Mouse (Mus musculus) lung, embryonic 15.5 days (tissue): Measurements from ENCODE around the gene Uggt1. TPM values are rescaled to one million over a fixed set of nuclear protein-coding genes. Genes with fewer than 3 reads are reported as not detected.

Experiments
- ATAC-seq: fragments of 200-750 bp; cut with Nextera tagmentation; 2 replicates; pipeline ENCODE4 v1.8.0; 2017; ENCODE audit warnings: moderate number of reproducible peaks, borderline replicate concordance; ENCODE audit not compliant: low FRiP score, low TSS enrichment; ENCODE audit errors: extremely low read depth
- H3K27ac ChIP-seq: fragments of 300-500 bp; sonication (generic); 2 replicates; pipeline ENCODE4 v1.5.1; 2015; ENCODE audit warnings: moderate library complexity, mild to moderate bottlenecking, inconsistent platforms
- H3K27me3 ChIP-seq: fragments of 300-500 bp; sonication (generic); 2 replicates; pipeline ENCODE4 v1.6.1; 2015; ENCODE audit warnings: inconsistent platforms
- H3K36me3 ChIP-seq: fragments of 300-500 bp; sonication (generic); 2 replicates; pipeline ENCODE4 v1.6.1; 2015; ENCODE audit warnings: inconsistent platforms
- H3K4me1 ChIP-seq: fragments of 300-500 bp; sonication (generic); 2 replicates; pipeline ENCODE4 v1.6.1; 2015; ENCODE audit warnings: inconsistent platforms
- H3K4me2 ChIP-seq: fragments of 300-500 bp; sonication (generic); 2 replicates; pipeline ENCODE4 v1.6.1; 2015; ENCODE audit warnings: inconsistent platforms, mild to moderate bottlenecking, moderate library complexity
- H3K4me3 ChIP-seq: fragments of 300-500 bp; sonication (generic); 2 replicates; pipeline ENCODE4 v1.5.1; 2015; ENCODE audit warnings: mild to moderate bottlenecking, inconsistent platforms
- H3K9ac ChIP-seq: fragments of 300-500 bp; sonication (generic); 2 replicates; pipeline ENCODE4 v1.6.1; 2015; ENCODE audit warnings: inconsistent platforms
- H3K9me3 ChIP-seq: fragments of 300-500 bp; sonication (generic); 2 replicates; pipeline ENCODE4 v1.6.1; 2016; ENCODE audit warnings: inconsistent platforms
- WGBS: fragments of 180-500 bp; shearing (Covaris S2); methylation state at CpG from one replicate; pipeline ENCODE4 v1.1.7; 2015; 5-methylcytosine and 5-hydroxymethylcytosine counted together
- polyA plus RNA-seq: library from polyadenylated mRNA; unstranded; fragments of >200 nt; fragmentation: Nextera tagmentation; extraction: Ambion mirVana; gene quantifications from 2 replicates; pipeline ENCODE4 v1.2.1, GENCODE M21; 2015

The Uggt1 gene
- polyA plus RNA-seq, 1 experiment from 2014 or later: 57.2 TPM

DNA sequence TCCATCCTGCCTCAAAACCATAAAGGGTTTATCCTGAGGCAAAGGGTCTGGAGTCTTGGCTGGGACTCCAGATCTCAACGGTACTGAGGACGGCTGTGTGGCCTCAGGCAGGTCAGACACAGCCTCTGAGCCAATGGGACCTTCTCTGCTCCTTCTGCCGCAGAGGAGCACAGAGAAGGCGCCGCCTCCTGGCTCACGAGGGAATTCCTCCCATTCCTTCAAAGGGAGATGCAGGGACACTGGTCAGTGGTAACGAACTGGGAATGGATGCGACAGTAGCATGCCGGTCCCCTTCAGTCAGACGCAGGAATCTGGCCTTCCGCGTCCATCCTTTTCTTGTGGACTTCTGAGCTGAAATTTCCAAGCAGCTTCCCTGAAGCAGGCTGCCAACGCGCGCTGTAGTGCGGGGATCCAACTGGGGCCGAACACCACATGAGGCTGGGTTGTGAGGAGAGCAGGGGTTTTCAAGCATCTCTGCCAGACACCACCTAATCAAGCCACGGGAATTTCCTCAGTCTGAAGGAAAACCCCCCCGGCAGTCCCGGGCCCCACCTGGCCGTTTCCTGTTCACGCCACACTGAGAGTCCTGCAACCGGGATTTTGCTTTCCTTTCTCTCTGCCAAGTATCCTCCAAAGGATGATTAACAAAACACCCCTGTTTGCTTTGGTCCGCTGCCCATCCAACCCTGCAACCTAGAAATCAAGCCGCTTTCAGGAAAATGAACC lies 10.3 kb upstream of the Uggt1 start:
- Histone ChIP-seq H3K4me3 (peak overlapping the region; percentile 20), H3K27me3 (peaks cover 12% of the 10 kb centered on the region; the same call in 1 of the 2 replicates), H3K9ac (no peak overlapping the region; the same call in 1 of the 2 replicates), H3K9me3 (no peaks in the 10 kb centered on the region), H3K27ac (no peak overlapping the region; the same call in 1 of the 2 replicates), H3K36me3 (no peaks in the 10 kb centered on the region), H3K4me2 (peak overlapping the region; percentile 53), H3K4me1 (peaks cover 14% of the 10 kb centered on the region)
- ATAC-seq: no peak
- WGBS: 6% methylated on average over 25 of the region's 25 CpGs

DNA sequence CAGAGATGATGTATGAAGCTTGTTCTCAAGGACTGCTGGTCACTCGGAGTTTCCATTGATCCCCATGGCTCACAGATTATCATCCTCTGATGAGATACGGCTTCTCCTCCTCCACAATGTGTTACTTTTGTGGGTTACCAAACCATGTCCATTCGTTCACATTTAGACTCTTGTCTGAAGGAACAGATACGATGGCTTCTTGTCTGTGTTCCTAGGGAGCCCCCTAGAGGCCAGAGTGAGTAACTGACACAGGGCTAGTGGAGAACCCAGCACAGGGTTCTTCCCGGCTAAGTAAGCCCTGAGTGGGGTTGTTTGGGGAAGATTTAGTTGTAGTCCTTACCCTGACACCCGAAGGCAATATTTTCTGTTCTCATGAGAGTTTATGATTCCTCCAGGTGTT lies 8.3 kb upstream of the Uggt1 start:
- Histone ChIP-seq H3K27me3 (peaks cover 12% of the 10 kb centered on the region; the same call in 1 of the 2 replicates), H3K27ac (no peak overlapping the region), H3K9me3 (no peaks in the 10 kb centered on the region), H3K36me3 (no peaks in the 10 kb centered on the region), H3K4me1 (peaks cover 14% of the 10 kb centered on the region), H3K4me2 (no peak overlapping the region), H3K9ac (no peak overlapping the region), H3K4me3 (no peak overlapping the region)
- 5% methylated on average over 6 of the region's 6 CpGs for WGBS
- ATAC-seq: peak; percentile 47; the same call in 1 of the 2 replicates

DNA sequence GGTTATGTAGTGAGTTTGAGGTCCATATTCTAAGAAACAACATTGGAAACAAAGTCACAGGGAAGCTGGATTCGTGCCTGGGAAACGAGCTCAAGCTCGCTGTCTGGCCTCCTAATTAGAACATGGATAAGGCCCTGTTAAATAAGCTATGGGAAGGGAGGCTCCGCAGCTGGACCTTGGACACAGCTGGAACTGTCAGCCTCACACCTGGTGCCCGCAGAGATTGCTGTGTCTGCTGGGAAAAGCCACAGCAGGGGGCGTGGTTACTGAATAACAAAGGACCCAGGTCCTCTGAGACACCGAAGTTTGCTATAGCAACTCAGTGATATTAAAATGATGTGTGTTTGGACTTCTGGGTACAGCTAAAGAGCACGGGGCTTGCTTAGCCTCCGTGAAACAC lies 6.9 kb upstream of the Uggt1 start:
- H3K4me2 ChIP-seq: no peak overlapping the region
- no peaks in the 10 kb centered on the region for H3K36me3 ChIP-seq
- 13% methylated on average over 9 of the region's 9 CpGs for WGBS
- no peak overlapping the region for H3K4me3 ChIP-seq
- no peak overlapping the region for H3K27ac ChIP-seq
- ATAC-seq: no peak
- H3K27me3 ChIP-seq: peaks cover 12% of the 10 kb centered on the region; the same call in 1 of the 2 replicates
- no peak overlapping the region for H3K9ac ChIP-seq
- no peaks in the 10 kb centered on the region for H3K9me3 ChIP-seq
- H3K4me1 ChIP-seq: peaks cover 14% of the 10 kb centered on the region

DNA sequence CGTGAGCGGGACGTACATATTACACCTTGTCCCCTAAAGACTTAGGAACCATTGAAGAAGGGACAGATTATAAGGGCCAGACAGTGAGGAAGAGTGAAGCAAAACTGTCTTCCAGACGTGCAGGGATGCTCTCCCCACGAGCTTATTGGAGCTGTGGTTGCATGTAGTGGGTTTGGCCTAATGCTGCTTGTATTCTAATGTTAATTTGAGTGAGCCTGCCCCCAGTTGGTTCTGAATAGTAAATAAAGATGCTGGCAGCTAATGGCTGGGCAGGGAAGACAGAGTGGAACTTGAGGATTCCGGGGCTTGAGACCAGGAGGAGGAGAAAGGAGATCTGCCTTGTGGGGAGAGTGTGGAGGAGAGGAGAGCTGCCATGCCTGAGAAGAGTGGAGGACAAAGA lies 2.2 kb upstream of the Uggt1 start:
- no peak overlapping the region for H3K9ac ChIP-seq
- H3K4me3 ChIP-seq: no peak overlapping the region
- H3K27ac ChIP-seq: no peak overlapping the region
- H3K4me1 ChIP-seq: peaks cover 18% of the 10 kb centered on the region
- 58% methylated on average over 6 of the region's 6 CpGs for WGBS
- no peak overlapping the region for H3K4me2 ChIP-seq
- ATAC-seq: no peak
- H3K9me3 ChIP-seq: no peaks in the 10 kb centered on the region
- H3K36me3 ChIP-seq: no peaks in the 10 kb centered on the region
- no peaks in the 10 kb centered on the region for H3K27me3 ChIP-seq

DNA sequence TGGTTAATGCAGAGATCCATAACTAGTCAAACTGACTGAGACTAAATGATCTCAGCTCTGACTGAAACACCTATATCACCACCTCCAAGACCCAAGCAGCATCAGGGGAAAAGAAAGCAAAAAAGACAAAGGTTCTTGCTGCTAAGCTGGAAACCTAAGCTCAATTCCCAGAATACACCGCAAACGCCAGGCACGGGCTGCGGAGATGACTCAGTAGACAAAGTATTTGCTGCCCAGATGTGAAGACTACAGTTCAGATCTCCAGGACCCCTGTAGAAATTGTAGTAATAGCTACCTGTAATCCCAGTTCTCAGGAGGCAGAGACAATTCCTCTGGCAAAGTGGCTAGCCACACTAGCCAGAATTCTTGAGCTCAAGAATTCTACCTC lies 302 bp upstream of the Uggt1 start:
- Histone ChIP-seq H3K27ac (no peak overlapping the region), H3K4me2 (peak overlapping the region; percentile 76; the same call in 1 of the 2 replicates), H3K4me3 (peak overlapping the region; percentile 95; the same call in 1 of the 2 replicates), H3K4me1 (peaks cover 18% of the 10 kb centered on the region), H3K9ac (no peak overlapping the region), H3K27me3 (no peaks in the 10 kb centered on the region), H3K9me3 (no peaks in the 10 kb centered on the region), H3K36me3 (no peaks in the 10 kb centered on the region)
- WGBS: 82% methylated on average over 4 of the region's 4 CpGs
- ATAC-seq: no peak

DNA sequence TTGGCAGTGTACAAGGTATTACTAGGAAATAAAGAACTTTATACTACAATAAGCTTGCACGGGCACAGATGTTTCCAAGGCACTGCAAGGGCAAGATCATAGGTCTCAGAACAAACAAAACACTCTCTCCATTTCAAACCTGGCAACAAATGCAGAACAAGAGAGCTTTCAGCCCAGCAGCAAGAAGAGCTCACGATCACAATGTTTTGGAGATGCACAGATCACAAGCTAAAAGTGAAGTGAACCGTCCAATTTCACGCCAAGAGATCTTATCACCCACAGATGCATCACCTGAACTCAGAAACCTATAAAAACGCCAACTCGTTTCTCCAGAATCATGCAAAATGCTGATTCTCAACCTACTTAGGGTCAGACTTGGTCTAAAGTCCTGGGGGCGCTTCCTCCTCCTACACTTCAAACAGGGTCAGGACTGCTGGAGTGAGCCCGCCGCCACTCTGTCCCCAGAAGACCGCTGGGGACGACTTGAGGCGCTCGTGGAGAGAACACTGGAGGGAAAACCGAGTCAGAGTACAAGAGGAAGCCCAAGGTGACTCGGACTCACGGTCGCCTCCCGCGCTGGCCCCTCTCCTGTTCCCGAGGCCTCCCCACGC lies 968 bp downstream of the Uggt1 start:
- no peak; the same call in 1 of the 2 replicates for ATAC-seq

DNA sequence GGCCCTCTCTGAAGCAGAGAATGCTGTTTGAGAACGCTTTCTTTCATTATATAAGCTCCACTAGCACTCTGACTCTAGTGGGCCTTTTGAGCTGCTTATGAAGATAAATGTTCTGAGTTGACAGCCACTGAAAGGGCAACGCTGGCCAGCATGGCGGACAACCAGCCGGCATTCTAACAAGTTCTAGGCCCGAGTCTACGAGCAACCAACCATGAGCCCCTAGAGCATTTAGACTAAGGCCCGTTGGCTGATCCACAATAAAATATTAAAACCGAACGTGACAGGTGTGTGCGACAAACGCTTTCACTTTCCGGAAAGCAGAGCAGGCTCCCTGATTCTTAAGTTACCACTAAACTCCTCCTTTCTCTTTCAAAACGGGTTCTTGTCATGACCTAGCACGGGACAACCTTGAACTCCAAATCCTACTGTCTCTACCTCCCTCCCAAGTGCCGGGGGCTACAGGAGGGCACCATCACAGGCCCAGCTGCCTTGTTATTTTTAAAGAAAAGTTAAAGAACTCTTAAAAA lies 2.6 kb downstream of the Uggt1 start:
- Histone ChIP-seq H3K9me3 (no peaks in the 10 kb centered on the region), H3K36me3 (no peaks in the 10 kb centered on the region), H3K27ac (no peak overlapping the region), H3K4me3 (no peak overlapping the region), H3K4me2 (no peak overlapping the region), H3K27me3 (no peaks in the 10 kb centered on the region), H3K9ac (no peak overlapping the region), H3K4me1 (peaks cover 18% of the 10 kb centered on the region)
- 83% methylated on average over 15 of the region's 15 CpGs for WGBS
- ATAC-seq: no peak

More for the DNA sequence above, 968 bp downstream of the Uggt1 start:
- H3K9ac ChIP-seq: peak overlapping the region; percentile 89
- H3K4me3 ChIP-seq: peak overlapping the region; percentile 95
- 3% methylated on average over 21 of the region's 21 CpGs for WGBS
- peak overlapping the region; percentile 76 for H3K4me2 ChIP-seq
- H3K9me3 ChIP-seq: no peaks in the 10 kb centered on the region
- no peaks in the 10 kb centered on the region for H3K36me3 ChIP-seq
- peaks cover 18% of the 10 kb centered on the region for H3K4me1 ChIP-seq
- no peaks in the 10 kb centered on the region for H3K27me3 ChIP-seq
- H3K27ac ChIP-seq: peak overlapping the region; percentile 79

DNA sequence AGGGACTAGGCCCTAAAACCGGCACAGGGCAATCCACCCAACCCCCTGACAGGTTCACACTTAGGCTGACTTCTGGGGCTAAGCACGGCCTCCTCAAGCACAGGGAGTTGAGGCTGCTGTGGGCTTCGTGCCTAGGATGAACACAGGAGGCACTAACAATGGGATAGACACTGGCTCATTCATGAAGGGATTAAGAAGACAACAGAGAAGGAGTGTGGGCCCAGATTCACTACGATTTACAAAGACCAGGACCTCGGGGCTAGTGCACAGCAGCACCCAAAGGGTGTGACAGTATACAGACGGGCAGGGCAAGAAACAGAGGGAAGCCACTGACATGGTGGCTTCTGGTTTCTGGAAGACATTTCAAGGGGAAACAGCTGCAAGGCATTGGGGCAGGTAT lies 4.3 kb downstream of the Uggt1 start:
- no peak for ATAC-seq
- Histone ChIP-seq H3K4me3 (no peak overlapping the region), H3K27me3 (no peaks in the 10 kb centered on the region), H3K4me2 (no peak overlapping the region), H3K27ac (no peak overlapping the region), H3K9me3 (no peaks in the 10 kb centered on the region), H3K9ac (no peak overlapping the region), H3K4me1 (peaks cover 18% of the 10 kb centered on the region), H3K36me3 (no peaks in the 10 kb centered on the region)
- WGBS: 68% methylated on average over 6 of the region's 6 CpGs

DNA sequence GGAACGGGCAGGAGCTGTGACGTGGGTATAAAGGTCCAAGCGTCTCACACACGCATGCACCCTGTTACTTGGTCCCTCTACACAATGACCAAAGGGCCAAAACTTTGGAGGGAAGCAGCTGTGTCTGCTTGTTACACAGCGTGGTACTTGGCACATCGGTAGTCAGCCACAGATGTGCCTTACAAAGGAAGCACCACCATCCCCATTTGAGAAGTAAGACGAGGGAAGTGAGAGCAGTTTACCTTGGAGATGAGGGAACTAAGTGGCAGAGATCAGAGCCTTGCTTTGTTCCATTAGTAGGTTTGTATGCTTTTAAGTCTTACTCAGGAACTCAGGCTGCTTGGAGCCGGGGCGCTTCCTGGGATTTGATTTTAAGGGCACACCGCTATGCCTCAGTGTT lies 5.1 kb downstream of the Uggt1 start:
- Histone ChIP-seq H3K4me3 (no peak overlapping the region), H3K4me1 (peaks cover 18% of the 10 kb centered on the region), H3K9me3 (no peaks in the 10 kb centered on the region), H3K9ac (no peak overlapping the region), H3K27me3 (no peaks in the 10 kb centered on the region), H3K36me3 (no peaks in the 10 kb centered on the region; the same call in 1 of the 2 replicates), H3K4me2 (no peak overlapping the region), H3K27ac (no peak overlapping the region)
- WGBS: 80% methylated on average over 10 of the region's 10 CpGs
- ATAC-seq: no peak

DNA sequence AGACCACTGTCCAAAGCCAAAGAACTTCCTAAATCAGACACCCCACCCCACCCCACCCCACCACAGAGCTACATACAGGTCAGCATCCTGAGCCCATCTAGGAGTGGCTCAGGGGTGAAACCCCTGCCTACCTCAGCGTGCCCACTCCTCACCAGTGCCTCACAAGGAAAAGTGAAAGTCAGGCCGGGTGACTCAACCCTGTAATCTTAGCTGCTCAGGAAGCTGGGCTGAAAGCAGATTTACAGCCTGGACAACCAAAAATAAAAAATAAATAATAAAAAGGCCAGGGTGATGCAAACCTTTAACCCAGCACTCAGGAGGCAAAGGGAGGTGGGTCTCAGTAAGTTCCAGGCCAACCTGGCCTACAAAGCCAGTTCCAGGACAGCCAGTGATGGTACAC lies 8.7 kb downstream of the Uggt1 start:
- H3K4me3 ChIP-seq: no peak overlapping the region
- H3K4me2 ChIP-seq: no peak overlapping the region
- no peak overlapping the region for H3K27ac ChIP-seq
- H3K27me3 ChIP-seq: no peaks in the 10 kb centered on the region
- H3K36me3 ChIP-seq: peaks cover 12% of the 10 kb centered on the region; the same call in 1 of the 2 replicates
- no peaks in the 10 kb centered on the region for H3K9me3 ChIP-seq
- no peaks in the 10 kb centered on the region for H3K4me1 ChIP-seq
- WGBS: 86% methylated on average over 2 of the region's 2 CpGs
- ATAC-seq: no peak
- H3K9ac ChIP-seq: no peak overlapping the region

DNA sequence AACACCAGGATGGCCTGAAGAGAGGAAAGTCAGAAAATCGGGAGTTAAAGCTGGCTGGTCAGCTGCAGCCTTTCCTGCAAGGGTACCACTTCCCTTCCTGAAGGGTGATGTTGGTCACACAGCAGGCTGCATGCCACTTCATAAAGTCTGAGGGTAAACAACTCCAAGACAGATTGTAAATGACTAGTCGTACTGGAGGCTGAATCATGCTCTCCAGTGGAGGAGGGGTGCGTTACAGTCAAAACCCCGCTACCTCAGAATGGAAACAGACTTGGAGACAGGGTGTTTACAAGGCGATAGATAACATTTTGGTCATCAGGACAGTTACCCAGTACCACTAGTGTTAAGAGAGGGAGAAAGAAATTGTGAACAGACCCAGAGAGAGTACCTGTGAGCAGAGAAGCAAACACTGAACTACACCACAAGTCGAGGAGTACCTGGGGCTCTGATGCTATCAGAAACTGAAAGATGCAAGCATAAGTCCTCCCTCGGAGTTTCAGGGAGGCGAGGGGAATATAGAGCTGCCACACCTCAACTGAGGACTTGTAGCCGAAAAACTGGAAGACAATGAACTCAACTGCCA lies 9.4 kb downstream of the Uggt1 start:
- ATAC-seq: no peak
- H3K9me3 ChIP-seq: no peaks in the 10 kb centered on the region
- WGBS: 73% methylated on average over 9 of the region's 9 CpGs
- H3K9ac ChIP-seq: no peak overlapping the region
- H3K27me3 ChIP-seq: no peaks in the 10 kb centered on the region
- H3K4me1 ChIP-seq: no peaks in the 10 kb centered on the region
- no peak overlapping the region for H3K4me2 ChIP-seq
- H3K36me3 ChIP-seq: peaks cover 15% of the 10 kb centered on the region; the same call in 1 of the 2 replicates
- no peak overlapping the region for H3K4me3 ChIP-seq
- no peak overlapping the region for H3K27ac ChIP-seq

DNA sequence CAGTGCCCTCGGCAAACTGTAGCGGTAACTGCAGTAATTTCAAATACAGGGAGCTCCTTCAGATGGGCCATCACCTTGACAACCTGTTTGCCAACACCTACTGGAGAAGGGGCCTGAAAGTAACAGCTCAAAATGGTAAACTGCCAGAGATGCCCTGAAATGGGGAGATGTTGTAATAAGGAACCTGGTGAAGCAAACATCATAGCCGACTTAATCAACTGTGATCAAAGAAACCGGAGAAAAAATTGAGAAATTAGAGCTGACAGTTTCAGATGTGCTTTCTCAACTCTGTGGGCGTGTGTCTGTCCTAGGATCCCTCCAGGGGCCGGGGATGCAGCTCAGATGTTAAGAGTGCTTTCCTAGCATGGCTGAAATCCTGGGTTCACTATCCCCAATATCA lies 11.3 kb downstream of the Uggt1 start:
- Histone ChIP-seq H3K9ac (no peak overlapping the region), H3K4me1 (no peaks in the 10 kb centered on the region), H3K27ac (no peak overlapping the region), H3K4me2 (no peak overlapping the region), H3K36me3 (peaks cover 23% of the 10 kb centered on the region; the same call in 1 of the 2 replicates), H3K27me3 (no peaks in the 10 kb centered on the region), H3K9me3 (no peaks in the 10 kb centered on the region), H3K4me3 (no peak overlapping the region)
- 84% methylated on average over 6 of the region's 6 CpGs for WGBS
- ATAC-seq: no peak
